Mouse (Mus musculus) heart, postnatal 0 days (tissue): ENCODE measurements around the gene Ptprn2.

Experiments
- CTCF ChIP-seq: IDR thresholded peaks from 2 replicates; pipeline ENCODE4 v1.5.1; 2016; ENCODE audit warnings: antibody characterized with exemption, control low read depth, low read depth
- EP300 ChIP-seq: IDR thresholded peaks from 2 replicates; pipeline ENCODE4 v1.6.1; 2016; ENCODE audit warnings: antibody characterized with exemption, low read depth

- TF ChIP-seq CTCF = no peak
- no peak for TF ChIP-seq EP300
Measured at GRCm38 (mm10) chr12:116963906-116964305, 478.4 kb downstream of the Ptprn2 start.
